8 mouse cellular contexts compared by ENCODE assay signal in the genomic region with DNA sequence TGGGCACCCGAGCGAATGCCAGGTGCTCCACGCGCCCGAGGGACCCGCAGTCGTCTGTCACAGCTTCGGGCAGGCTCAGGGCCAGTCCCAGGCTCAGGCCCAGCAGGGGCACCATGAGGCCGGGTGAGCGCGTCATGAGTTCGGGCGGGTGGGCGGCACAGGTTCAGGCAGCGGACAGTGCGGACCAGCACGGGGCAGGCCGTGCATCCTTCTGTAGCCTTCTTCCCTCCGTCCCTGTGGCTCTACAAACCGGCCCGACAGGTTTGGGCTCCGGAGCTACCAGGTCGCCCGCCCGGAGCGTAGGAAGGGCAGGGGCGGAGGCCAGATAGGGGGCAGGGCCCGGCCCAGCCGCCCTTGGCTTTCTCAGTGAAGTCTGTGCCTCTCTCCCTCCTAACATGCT. TPM values are rescaled to one million over a fixed set of nuclear protein-coding genes. Genes with fewer than 3 reads are reported as not detected.
DNase-seq lines count a peak whose midpoint lies in the region; ATAC-seq and TF ChIP-seq lines count a peak whose summit lies in the region.

A gene (minus strand): TSS at position 283 of the 400 bp plus-strand sequence.

- 0 out of 4 replicates have a peak, but pooled peaks cover 0 to 3% of the 10 kb centered on the region in 2 experiments for H3K4me1 ChIP-seq in heart, embryonic 14.5 days (ENCODE audit: control insufficient read depth in 2 of 2, insufficient read depth in 2 of 2, low read length in 2 of 2)
- H3K4me1 ChIP-seq in forebrain, embryonic 14.5 days (ENCODE audit: control insufficient read depth, insufficient read depth, low read length), result no peaks in the 10 kb centered on the region
- no peaks in the 10 kb centered on the region for H3K4me1 ChIP-seq in midbrain, postnatal 0 days (ENCODE audit: insufficient read depth, low read length)

- H3K27ac ChIP-seq in heart, embryonic 14.5 days (replicated peaks in 1 of 2; ENCODE audit: control insufficient read depth in 1 of 2, insufficient read depth in 1 of 2, low read depth in 2 of 2, low read length in 2 of 2), result no peak within 1 kb of the TSS
- no peak within 1 kb of the TSS for H3K27ac ChIP-seq in forebrain, embryonic 14.5 days (ENCODE audit: low read depth, low read length)
- H3K27ac ChIP-seq in midbrain, postnatal 0 days (ENCODE audit: low read depth, low read length), result no peak within 1 kb of the TSS

- H3K27me3 ChIP-seq in heart, embryonic 14.5 days (ENCODE audit: control insufficient read depth, insufficient read depth, low read length), result peaks cover 80% of the 10 kb centered on the region
- peaks cover 40% of the 10 kb centered on the region for H3K27me3 ChIP-seq in forebrain, embryonic 14.5 days (replicated peaks; ENCODE audit: control insufficient read depth, insufficient read depth, low read length)
- peaks cover 30% of the 10 kb centered on the region for H3K27me3 ChIP-seq in midbrain, postnatal 0 days (ENCODE audit: insufficient read depth, low read length)

- 4% methylated on average over 29 of the region's 29 CpGs for WGBS in heart, embryonic 14.5 days
- 6% methylated on average over 29 of the region's 29 CpGs for WGBS in forebrain, embryonic 14.5 days
- 5% methylated on average over 29 of the region's 29 CpGs for WGBS in midbrain, postnatal 0 days

- DNase-seq in heart, adult 8-10 months (ENCODE audit: low spot score), result no peak
- no peak for DNase-seq in forebrain, embryonic 14.5 days (ENCODE audit: low spot score)
- peak; percentile 54 to 81 for DNase-seq in kidney, postnatal 25 days
- no peak for DNase-seq in midbrain, postnatal 0 days (ENCODE audit: low spot score)
- no peak for DNase-seq in gastrocnemius, postnatal 36 days
- no peak for DNase-seq in left cerebral cortex, adult 11 months (ENCODE audit: low spot score)
- no peak for DNase-seq in frontal cortex, postnatal 10 days (ENCODE audit: low spot score in 2 of 2)

- H3K9me3 ChIP-seq in heart, embryonic 14.5 days (ENCODE audit: control insufficient read depth, low read length), result no peaks in the 10 kb centered on the region
- no peaks in the 10 kb centered on the region for H3K9me3 ChIP-seq in forebrain, embryonic 14.5 days (replicated peaks; ENCODE audit: control insufficient read depth, low read length)
- no peaks in the 10 kb centered on the region for H3K9me3 ChIP-seq in midbrain, postnatal 0 days (ENCODE audit: low read length)

- H3K9ac ChIP-seq in heart, embryonic 14.5 days (ENCODE audit: low read length), result no peak within 1 kb of the TSS
- no peak within 1 kb of the TSS for H3K9ac ChIP-seq in forebrain, embryonic 14.5 days (ENCODE audit: low read length)
- H3K9ac ChIP-seq in midbrain, postnatal 0 days (replicated peaks; ENCODE audit: low read length, poor library complexity, severe bottlenecking), result no peak within 1 kb of the TSS

- ATAC-seq in heart, embryonic 14.5 days (ENCODE audit: insufficient number of reproducible peaks, insufficient read depth, low FRiP score, low read depth), result no peak
- no peak for ATAC-seq in forebrain, embryonic 14.5 days
- ATAC-seq in midbrain, postnatal 0 days (ENCODE audit: low FRiP score), result no peak

- no peak within 1 kb of the TSS for H3K4me3 ChIP-seq in heart, embryonic 14.5 days (ENCODE audit: control insufficient read depth in 1 of 2, insufficient read depth in 1 of 2, low read depth in 1 of 2, low read length in 2 of 2)
- no peak within 1 kb of the TSS for H3K4me3 ChIP-seq in forebrain, embryonic 14.5 days (ENCODE audit: low read depth, low read length)
- no peak within 1 kb of the TSS for H3K4me3 ChIP-seq in midbrain, postnatal 0 days (ENCODE audit: low read depth, low read length)

- TF ChIP-seq CTCF in midbrain, postnatal 0 days (IDR thresholded peaks at IDR 0.05), result no peak

- H3K4me2 ChIP-seq in heart, embryonic 14.5 days (ENCODE audit: low read length), result peak within 1 kb of the TSS; percentile 41
- H3K4me2 ChIP-seq in forebrain, embryonic 14.5 days (ENCODE audit: low read length), result 0 out of 2 replicates have a peak within 1 kb of the TSS, but pooled peaks have one; percentile 23
- peak within 1 kb of the TSS; percentile 24; the same call in 1 of the 2 replicates for H3K4me2 ChIP-seq in midbrain, postnatal 0 days (ENCODE audit: low read depth, low read length, poor library complexity, severe bottlenecking)

- no peaks in the 10 kb centered on the region for H3K36me3 ChIP-seq in heart, embryonic 14.5 days (ENCODE audit: control insufficient read depth, insufficient read depth, low read length)
- no peaks in the 10 kb centered on the region for H3K36me3 ChIP-seq in forebrain, embryonic 14.5 days (ENCODE audit: control insufficient read depth, insufficient read depth, low read length)
- no peaks in the 10 kb centered on the region for H3K36me3 ChIP-seq in midbrain, postnatal 0 days (ENCODE audit: insufficient read depth, low read length)

- intact Hi-C loops in gastrocnemius, postnatal 36 days (cut with DNase I), result no loop called here

RNA-seq across cellular contexts. Expression of the gene that starts here (rescaled TPM):
- polyA plus RNA-seq in heart, embryonic 14.5 days (2014; fragmentation: Nextera tagmentation; extraction: Ambion mirVana), result not detected in 2 replicates
- total RNA-seq in heart, adult 8-10 months (2022), result under 1 TPM; 0.12 to 0.88 (median 0.25) TPM
- polyA plus RNA-seq in forebrain, embryonic 14.5 days (2014; fragmentation: Nextera tagmentation; extraction: Ambion mirVana), result 0.04 TPM in 1 of 2 replicates, not detected in the other
- total RNA-seq in midbrain, postnatal 0 days (2014; rRNA removed), result 0.44 TPM in 1 of 2 replicates, not detected in the other
- 0.06 and 0.09 TPM in 2 replicates for polyA plus RNA-seq in midbrain, postnatal 0 days (2015; fragmentation: Nextera tagmentation; extraction: Ambion mirVana)
- total RNA-seq in gastrocnemius, postnatal 36 days (2021), result not detected

Comparison
In these comparisons a context has a peak if more than half of its experiments do, and no peak if none do; other contexts are left out.
1. DNase-seq: peak in kidney, postnatal 25 days (2 of 2); none in heart, adult 8-10 months (single experiment), forebrain, embryonic 14.5 days (single experiment), midbrain, postnatal 0 days (single experiment), gastrocnemius, postnatal 36 days (0 of 2), left cerebral cortex, adult 11 months (single experiment) and frontal cortex, postnatal 10 days (0 of 2).
2. Peak in every context shown above with its lines, with median percentiles within 50 percentile points of each other: H3K4me2 ChIP-seq.